ENCODE assay signal across 27 mouse cellular contexts in genomic region chr7:16070846-16071245, GRCm38 (mm10). TPM values are rescaled to one million over a fixed set of nuclear protein-coding genes. Genes with fewer than 3 reads are reported as not detected.
DNase-seq lines count a peak whose midpoint lies in the region; ATAC-seq and TF ChIP-seq lines count a peak whose summit lies in the region.
"Had no signal": no experiment of that assay in that cellular context is flagged by ENCODE, and none has a peak within 500 bp of the region (broad histone marks: within the 10 kb centered on the region; RNA-seq: fewer than 3 reads in every experiment).

No protein-coding gene starts in this region.

- TF ChIP-seq CTCF in MEL (IDR thresholded peaks at IDR 0.05 in 2 of 3, conservative IDR thresholded peaks at IDR 0.05 in 1 of 3; ENCODE audit: control insufficient read depth in 1 of 3, insufficient read depth in 1 of 3, low read depth in 2 of 3, low read length in 3 of 3, poor library complexity in 1 of 3, severe bottlenecking in 1 of 3): no peak
- TF ChIP-seq CTCF in bone marrow macrophage, adult 2 months (IDR thresholded peaks at IDR 0.05; ENCODE audit: low read depth, low read length): no peak

- H3K4me3 ChIP-seq in MEL (ENCODE audit: control insufficient read depth in 1 of 2, insufficient read depth in 1 of 2, low read depth in 2 of 2, low read length in 2 of 2): no peak overlapping the region
- no peak overlapping the region for H3K4me3 ChIP-seq in bone marrow macrophage, adult 2 months (ENCODE audit: insufficient read depth, low read length)
- H3K4me3 ChIP-seq: embryonic facial prominence, embryonic 12.5 days; embryonic facial prominence, embryonic 15.5 days; heart, embryonic 12.5 days; heart, embryonic 15.5 days; intestine, embryonic 15.5 days had no signal

- H3K36me3 ChIP-seq in MEL (ENCODE audit: control insufficient read depth in 1 of 2, insufficient read depth in 2 of 2, low read length in 2 of 2): peaks cover 0 to 14% of the 10 kb centered on the region in 2 experiments; a peak in 2 of 4 replicates
- H3K36me3 ChIP-seq: embryonic facial prominence, embryonic 12.5 days; embryonic facial prominence, embryonic 15.5 days; heart, embryonic 12.5 days; heart, embryonic 15.5 days; intestine, embryonic 15.5 days had no signal

- H3K9ac ChIP-seq in MEL (ENCODE audit: control insufficient read depth, low read depth, low read length, poor library complexity, severe bottlenecking): no peak overlapping the region
- H3K9ac ChIP-seq: embryonic facial prominence, embryonic 12.5 days; embryonic facial prominence, embryonic 15.5 days; forebrain, postnatal 0 days; heart, embryonic 12.5 days; heart, embryonic 15.5 days; hindbrain, embryonic 14.5 days; intestine, embryonic 15.5 days had no signal

- TF ChIP-seq RAD21 in MEL (IDR thresholded peaks at IDR 0.05; ENCODE audit: low read depth, low read length): no peak

- peak; percentile 71 to 72; a peak in 3 of 4 replicates for ATAC-seq in hematopoietic stem cell, adult 5-6 weeks (replicated peaks in 1 of 2; ENCODE audit: insufficient read depth in 1 of 2, low FRiP score in 2 of 2, low TSS enrichment in 1 of 2, low read depth in 1 of 2, poor library complexity in 2 of 2, severe bottlenecking in 2 of 2)
- ATAC-seq in megakaryocyte progenitor cell, adult 5-6 weeks (replicated peaks; ENCODE audit: poor library complexity): peak; percentile 94
- ATAC-seq: forebrain, embryonic 14.5 days; forebrain, postnatal 0 days; intestine, embryonic 15.5 days had no signal

- H3K27me3 ChIP-seq in MEL (ENCODE audit: control insufficient read depth in 1 of 2, insufficient read depth in 2 of 2, low read length in 2 of 2): peaks cover 3 to 14% of the 10 kb centered on the region in 2 experiments
- H3K27me3 ChIP-seq: embryonic facial prominence, embryonic 12.5 days; embryonic facial prominence, embryonic 15.5 days; heart, embryonic 12.5 days; heart, embryonic 15.5 days; intestine, embryonic 15.5 days had no signal

- H3K79me2 ChIP-seq in MEL (ENCODE audit: control insufficient read depth, insufficient read depth, low read length, poor library complexity): no peaks in the 10 kb centered on the region

- H3K4me1 ChIP-seq in MEL (ENCODE audit: control insufficient read depth in 1 of 2, insufficient read depth in 2 of 2, low read length in 2 of 2): peaks cover 6 to 8% of the 10 kb centered on the region in 2 experiments; a peak in 3 of 4 replicates
- H3K4me1 ChIP-seq in bone marrow macrophage, adult 2 months (ENCODE audit: control insufficient read depth, insufficient read depth, low read length): peaks cover 47% of the 10 kb centered on the region
- H3K4me1 ChIP-seq: embryonic facial prominence, embryonic 12.5 days; embryonic facial prominence, embryonic 15.5 days; heart, embryonic 12.5 days; heart, embryonic 15.5 days; intestine, embryonic 15.5 days had no signal

- H3K27ac ChIP-seq in MEL (ENCODE audit: control insufficient read depth, low read depth, low read length): no peak overlapping the region
- peak overlapping the region; percentile 86 for H3K27ac ChIP-seq in bone marrow macrophage, adult 2 months (ENCODE audit: insufficient read depth, low read depth, low read length)
- H3K27ac ChIP-seq: embryonic facial prominence, embryonic 12.5 days; embryonic facial prominence, embryonic 15.5 days; heart, embryonic 15.5 days; hindbrain, embryonic 14.5 days; intestine, embryonic 15.5 days had no signal

- H3K9me3 ChIP-seq in MEL (replicated peaks; ENCODE audit: insufficient read depth, low read length): no peaks in the 10 kb centered on the region
- H3K9me3 ChIP-seq: embryonic facial prominence, embryonic 12.5 days; embryonic facial prominence, embryonic 15.5 days; heart, embryonic 12.5 days; heart, embryonic 15.5 days; intestine, embryonic 15.5 days had no signal

- TF ChIP-seq EP300 in MEL (IDR thresholded peaks at IDR 0.05; ENCODE audit: low read depth in 1 of 2, low read length in 2 of 2): peak; percentile 50 to 64

- peak; percentile 55 for DNase-seq in MEL (ENCODE audit: low read depth, low spot score)
- no peak for DNase-seq in right cerebral cortex, adult 2 months (ENCODE audit: low spot score in 2 of 2)
- no peak for DNase-seq in layer of hippocampus, adult 11-12 months (ENCODE audit: low spot score)
- DNase-seq in gastrocnemius, postnatal 10 days: no peak
- no peak for DNase-seq in layer of hippocampus, adult 18-20 months (ENCODE audit: low spot score in 2 of 2)
- DNase-seq: adrenal gland, adult 8-10 months; adrenal gland, postnatal 25 days; cerebellum, adult 18-20 months; cerebellum, adult 9-10 months; cerebellum, postnatal 14 days; forebrain, postnatal 0 days; heart, adult 18-20 months; heart, postnatal 10 days; heart, postnatal 36 days had no signal

- no peak for TF ChIP-seq POLR2A in MEL (IDR thresholded peaks at IDR 0.05; ENCODE audit: control insufficient read depth in 1 of 2, insufficient read depth in 1 of 2, low read depth in 1 of 2, low read length in 2 of 2, poor library complexity in 1 of 2)
- no peak for TF ChIP-seq POLR2A in bone marrow macrophage, adult 2 months (IDR thresholded peaks at IDR 0.05; ENCODE audit: borderline replicate concordance, low read depth, low read length)

TF ChIP-seq in MEL, 35 proteins besides CTCF, POLR2A, EP300 and RAD21 (continues in another document):
- peak; percentile 95 for TF ChIP-seq MEF2A (IDR thresholded peaks at IDR 0.05; ENCODE audit: extremely low read depth, insufficient replicate concordance, low read depth, low read length, poor library complexity, severe bottlenecking)
- no peak for TF ChIP-seq TAL1 (IDR thresholded peaks at IDR 0.05; ENCODE audit: low read length)
- peak; percentile 58 for TF ChIP-seq GATA1 (IDR thresholded peaks at IDR 0.05; ENCODE audit: low read depth, low read length)
- TF ChIP-seq USF1 (IDR thresholded peaks at IDR 0.05; ENCODE audit: low read depth, low read length): no peak
- TF ChIP-seq ETS1 (IDR thresholded peaks at IDR 0.05; ENCODE audit: low read depth, low read length): peak; percentile 67
- TF ChIP-seq MAFK (IDR thresholded peaks at IDR 0.05; ENCODE audit: borderline replicate concordance, low read depth, low read length): peak; percentile 16; the same call in 1 of the 2 replicates
- peak; percentile 43; the same call in 1 of the 2 replicates for TF ChIP-seq SIN3A (IDR thresholded peaks at IDR 0.05; ENCODE audit: low read length)

RNA-seq across cellular contexts. Expression of gene Zfp541, which starts 9.2 kb away (rescaled TPM):
- total RNA-seq in MEL (2012; rRNA removed): not detected in 2 replicates
- polyA plus RNA-seq in MEL (2012; ENCODE audit: insufficient read depth in 1 of 2, insufficient read length in 2 of 2, low read depth in 1 of 2, low replicate concordance in 2 of 2, missing spikeins in 1 of 2): under 1 TPM in 1 of 2 experiments, not detected in 1; 0.01 TPM
- 0.20 and 0.48 TPM in 2 replicates for polyA plus RNA-seq in bone marrow macrophage, adult 2 months (2012; ENCODE audit: insufficient read depth, insufficient read length, missing spikeins)
- total RNA-seq in hematopoietic stem cell, adult 5-6 weeks (2017): not detected in 2 replicates
- 0.15 TPM in 1 of 2 replicates, not detected in the other for total RNA-seq in megakaryocyte progenitor cell, adult 5-6 weeks (2015)
- total RNA-seq in megakaryocyte progenitor cell, adult 5-6 weeks (2017): 0.04 TPM in 1 of 2 replicates, not detected in the other
- total RNA-seq in gastrocnemius, postnatal 10 days (2021): not detected
- under 1 TPM; 0.41 to 0.89 TPM for total RNA-seq in layer of hippocampus, adult 18-20 months (2021)
- total RNA-seq: gastrocnemius, adult 8-10 months; heart, adult 18-20 months; heart, postnatal 10 days; heart, postnatal 36 days had no signal
- polyA plus RNA-seq: forebrain, embryonic 11.5 days; forebrain, embryonic 14.5 days; heart, embryonic 15.5 days; hindbrain, embryonic 11.5 days had no signal

RNA-seq across cellular contexts. Expression of gene Bicra, which starts 23.1 kb away (rescaled TPM):
- total RNA-seq in MEL (2012; rRNA removed): 0.81 and 1.5 TPM in 2 replicates
- 10 to 100 TPM in 1 of 2 experiments, not detected in 1; 14.1 TPM for polyA plus RNA-seq in MEL (2012; ENCODE audit: insufficient read depth in 1 of 2, insufficient read length in 2 of 2, low read depth in 1 of 2, low replicate concordance in 2 of 2, missing spikeins in 1 of 2)
- 22.1 and 35.5 TPM in 2 replicates for polyA plus RNA-seq in bone marrow macrophage, adult 2 months (2012; ENCODE audit: insufficient read depth, insufficient read length, missing spikeins)
- total RNA-seq in hematopoietic stem cell, adult 5-6 weeks (2017): 1.0 and 1.2 TPM in 2 replicates
- 14.7 and 14.9 TPM in 2 replicates for total RNA-seq in megakaryocyte progenitor cell, adult 5-6 weeks (2015)
- total RNA-seq in megakaryocyte progenitor cell, adult 5-6 weeks (2017): 1.1 and 3.4 TPM in 2 replicates
- total RNA-seq in gastrocnemius, postnatal 10 days (2021): 10 to 100 TPM in 1 of 2 experiments, 1 to 10 TPM in 1; 8.2 to 11.5 TPM
- 10 to 100 TPM; 19.6 to 20.7 TPM for total RNA-seq in layer of hippocampus, adult 18-20 months (2021)

RNA-seq across cellular contexts. Expression of gene Napa, which starts 27.4 kb away (rescaled TPM):
- 52.6 and 56.1 TPM in 2 replicates for total RNA-seq in MEL (2012; rRNA removed)
- polyA plus RNA-seq in MEL (2012; ENCODE audit: insufficient read depth in 1 of 2, insufficient read length in 2 of 2, low read depth in 1 of 2, low replicate concordance in 2 of 2, missing spikeins in 1 of 2): 100 to 1,000 TPM in 1 of 2 experiments, not detected in 1; 132 TPM
- 187 and 189 TPM in 2 replicates for polyA plus RNA-seq in bone marrow macrophage, adult 2 months (2012; ENCODE audit: insufficient read depth, insufficient read length, missing spikeins)
- total RNA-seq in hematopoietic stem cell, adult 5-6 weeks (2017): 44.4 and 53.9 TPM in 2 replicates
- 69.2 and 72.0 TPM in 2 replicates for total RNA-seq in megakaryocyte progenitor cell, adult 5-6 weeks (2015)
- total RNA-seq in megakaryocyte progenitor cell, adult 5-6 weeks (2017): 46.2 and 57.8 TPM in 2 replicates
- total RNA-seq in gastrocnemius, postnatal 10 days (2021): 100 to 1,000 TPM; 123 to 145 TPM
- 100 to 1,000 TPM; 293 to 307 TPM for total RNA-seq in layer of hippocampus, adult 18-20 months (2021)

RNA-seq across cellular contexts. Expression of gene Kptn, which starts 48.8 kb away (rescaled TPM):
- total RNA-seq in MEL (2012; rRNA removed): 16.5 and 17.8 TPM in 2 replicates
- 10 to 100 TPM in 1 of 2 experiments, not detected in 1; 19.6 TPM for polyA plus RNA-seq in MEL (2012; ENCODE audit: insufficient read depth in 1 of 2, insufficient read length in 2 of 2, low read depth in 1 of 2, low replicate concordance in 2 of 2, missing spikeins in 1 of 2)
- polyA plus RNA-seq in bone marrow macrophage, adult 2 months (2012; ENCODE audit: insufficient read depth, insufficient read length, missing spikeins): 11.8 and 13.1 TPM in 2 replicates
- 13.8 and 14.8 TPM in 2 replicates for total RNA-seq in hematopoietic stem cell, adult 5-6 weeks (2017)
- 8.1 and 10.7 TPM in 2 replicates for total RNA-seq in megakaryocyte progenitor cell, adult 5-6 weeks (2015)
- total RNA-seq in megakaryocyte progenitor cell, adult 5-6 weeks (2017): 8.3 and 10.6 TPM in 2 replicates
- total RNA-seq in gastrocnemius, postnatal 10 days (2021): 10 to 100 TPM; 12.0 to 13.1 TPM
- 10 to 100 TPM; 34.2 to 34.3 TPM for total RNA-seq in layer of hippocampus, adult 18-20 months (2021)

RNA-seq across cellular contexts. Expression of gene Slc8a2, which starts 58.8 kb away (rescaled TPM):
- not detected in 2 replicates for total RNA-seq in MEL (2012; rRNA removed)
- polyA plus RNA-seq in MEL (2012; ENCODE audit: insufficient read depth in 1 of 2, insufficient read length in 2 of 2, low read depth in 1 of 2, low replicate concordance in 2 of 2, missing spikeins in 1 of 2): under 1 TPM in 1 of 2 experiments, not detected in 1; 0.06 TPM
- not detected in 2 replicates for polyA plus RNA-seq in bone marrow macrophage, adult 2 months (2012; ENCODE audit: insufficient read depth, insufficient read length, missing spikeins)
- not detected in 2 replicates for total RNA-seq in hematopoietic stem cell, adult 5-6 weeks (2017)
- not detected in 2 replicates for total RNA-seq in megakaryocyte progenitor cell, adult 5-6 weeks (2015)
- total RNA-seq in megakaryocyte progenitor cell, adult 5-6 weeks (2017): not detected in 2 replicates
- under 1 TPM; 0.75 to 0.86 TPM for total RNA-seq in gastrocnemius, postnatal 10 days (2021)
- total RNA-seq in layer of hippocampus, adult 18-20 months (2021): 100 to 1,000 TPM; 277 to 290 TPM
